Mouse (Mus musculus) embryonic stem cell, embryonic (primary cell): Measurements from ENCODE around the gene Tnfrsf22.
"Not testable (repeated sequence)": the region's sequence is repeated elsewhere in the genome, so short reads cannot be mapped to it uniquely, and the experiment has no call there.

Experiments used
- CTCF ChIA-PET, 4 experiments: fragments of 300-600 bp in 2 of 4; fragments of 350-600 bp in 2 of 4; sonication (Branson Sonifier 250); formaldehyde crosslinking; loops; one replicate each; lab custom pipeline; 2022; ENCODE audit warnings: inconsistent platforms in 2 of 4; lab: Charles Lee
- POLR2A ChIA-PET, 4 experiments: fragments of 300-600 bp in 2 of 4; fragments of 350-600 bp in 2 of 4; sonication (Branson Sonifier 250); formaldehyde crosslinking; loops; one replicate each; lab custom pipeline; 2022; ENCODE audit warnings: antibody characterized with exemption in 4 of 4, inconsistent platforms in 1 of 4; lab: Charles Lee

Tnfrsf22 gene

DNA sequence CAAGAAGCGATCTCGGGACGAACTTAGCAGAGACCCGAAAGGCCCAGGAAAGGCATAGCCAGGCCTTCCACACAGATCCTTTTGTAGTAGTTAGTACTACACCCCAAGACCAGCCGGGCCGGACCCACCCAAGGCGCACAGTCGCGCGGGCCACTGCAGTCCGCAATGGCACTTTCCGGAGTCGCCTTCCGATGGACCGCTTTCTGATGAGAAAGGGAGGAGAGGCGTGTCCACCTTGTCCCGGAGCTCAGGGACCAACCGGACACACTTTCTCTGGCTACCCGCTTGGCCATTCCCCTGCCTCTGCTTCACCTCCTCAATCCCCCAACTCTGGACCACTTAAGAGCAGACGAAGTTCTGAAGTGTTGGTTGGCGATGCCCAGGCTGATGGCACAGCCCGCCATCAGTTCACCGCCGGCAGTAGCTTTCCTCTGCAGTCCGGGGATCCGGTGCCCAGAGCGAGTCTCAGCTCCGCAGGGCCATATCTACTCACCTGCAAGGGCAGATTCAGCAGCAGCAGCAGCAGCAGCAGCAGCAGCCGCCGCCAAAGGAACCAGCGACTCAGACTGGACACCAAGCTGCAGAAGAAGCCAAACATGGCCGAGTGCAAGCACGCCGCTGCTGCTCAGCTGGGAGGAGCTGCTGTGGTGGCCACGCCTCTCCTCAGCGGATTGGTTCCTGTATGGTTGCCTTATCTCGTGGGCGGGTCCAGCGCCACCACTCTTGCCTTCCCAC, at the start of gene Tnfrsf22:
Tnfrsf22 (minus strand) TSS at position 628 of the 735 bp plus-strand sequence.
- ChIA-PET POLR2A (interaction anchor here in 3 of 4 experiments (0.6 to 1.7 kb wide), 26 partner anchors 10 to 975 kb away, joined by 3 to 20 read pairs (median 4); partner anchors contain the start of genes Cars (in 3 of the 3), Tnfrsf26 (in 3 of the 3), Nap1l4 (in 2 of the 3) and Tnfrsf23 (in 2 of the 3)), CTCF (interaction anchor here in 3 of 4 experiments (0.5 to 1.2 kb wide), 10 partner anchors 37 to 1279 kb away, joined by 3 to 9 read pairs (median 3); partner anchors contain the start of gene Nap1l4 (in 1 of the 3))

DNA sequence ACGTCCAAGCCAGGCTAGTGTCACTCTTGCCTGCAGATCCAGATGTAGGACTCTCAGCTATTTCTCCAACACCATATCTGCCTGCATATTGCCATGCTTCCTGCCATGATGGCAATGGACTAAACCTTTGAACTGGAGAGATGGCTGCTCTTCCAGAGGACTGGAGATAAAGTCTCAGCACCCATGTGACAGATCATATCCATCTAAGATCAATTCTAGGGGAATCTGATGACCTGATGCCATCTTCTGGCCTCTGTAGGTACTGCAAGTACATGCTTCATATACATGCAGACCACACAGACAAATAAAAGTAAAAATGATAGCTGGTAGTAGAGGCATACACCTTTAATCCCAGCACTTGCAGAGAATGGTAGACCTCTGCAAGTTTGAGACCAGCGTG, 46.7 kb upstream of the Tnfrsf22 start:
- POLR2A ChIA-PET = interaction anchor here in 2 of 4 experiments (0.9 to 1.7 kb wide), 6 partner anchors 10 to 147 kb away, joined by 3 to 6 read pairs (median 4); partner anchors contain the start of genes Cars (in 1 of the 2), Nap1l4 (in 1 of the 2), Tnfrsf22 (in 1 of the 2) and Tnfrsf23 (in 1 of the 2)
- CTCF ChIA-PET = interaction anchor here (0.5 to 5.2 kb wide), 33 partner anchors 10 to 542 kb away, joined by 3 to 47 read pairs (median 4); partner anchors contain the start of genes Mrgprg (in 2 of the 4), Tnfrsf23 (in 2 of the 4) and Osbpl5 (in 1 of the 4)

DNA sequence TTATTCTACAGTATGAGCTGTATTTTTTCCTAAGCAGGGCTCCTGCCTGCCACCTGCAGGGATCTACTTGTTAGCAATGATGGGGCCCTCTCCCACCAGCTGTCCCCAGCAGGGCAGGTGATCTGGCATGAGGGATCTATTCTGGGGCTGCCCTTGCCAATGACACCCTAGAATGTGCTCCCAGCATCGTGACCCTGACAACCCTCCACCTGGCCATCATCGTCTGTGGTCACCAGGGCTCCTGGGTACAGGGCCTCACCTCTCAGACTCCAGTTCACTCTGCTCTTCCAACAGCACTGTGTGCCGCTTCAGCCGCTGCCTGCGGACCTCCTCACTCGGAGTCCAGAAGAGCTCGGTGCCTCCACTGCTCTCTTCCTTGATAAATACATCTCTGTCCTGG, 45.1 kb upstream of the Tnfrsf22 start:
- CTCF ChIA-PET = interaction anchor here in 3 of 4 experiments (0.5 to 5.2 kb wide), 9 partner anchors 12 to 227 kb away, joined by 3 to 47 read pairs (median 4); no protein-coding TSS in a partner anchor
- POLR2A ChIA-PET = interaction anchor here in 3 of 4 experiments (1.0 to 1.6 kb wide), 5 partner anchors 9 to 188 kb away, joined by 3 to 7 read pairs (median 4); partner anchors contain the start of genes Cars (in 1 of the 3), Nap1l4 (in 1 of the 3) and Tnfrsf23 (in 1 of the 3)

DNA sequence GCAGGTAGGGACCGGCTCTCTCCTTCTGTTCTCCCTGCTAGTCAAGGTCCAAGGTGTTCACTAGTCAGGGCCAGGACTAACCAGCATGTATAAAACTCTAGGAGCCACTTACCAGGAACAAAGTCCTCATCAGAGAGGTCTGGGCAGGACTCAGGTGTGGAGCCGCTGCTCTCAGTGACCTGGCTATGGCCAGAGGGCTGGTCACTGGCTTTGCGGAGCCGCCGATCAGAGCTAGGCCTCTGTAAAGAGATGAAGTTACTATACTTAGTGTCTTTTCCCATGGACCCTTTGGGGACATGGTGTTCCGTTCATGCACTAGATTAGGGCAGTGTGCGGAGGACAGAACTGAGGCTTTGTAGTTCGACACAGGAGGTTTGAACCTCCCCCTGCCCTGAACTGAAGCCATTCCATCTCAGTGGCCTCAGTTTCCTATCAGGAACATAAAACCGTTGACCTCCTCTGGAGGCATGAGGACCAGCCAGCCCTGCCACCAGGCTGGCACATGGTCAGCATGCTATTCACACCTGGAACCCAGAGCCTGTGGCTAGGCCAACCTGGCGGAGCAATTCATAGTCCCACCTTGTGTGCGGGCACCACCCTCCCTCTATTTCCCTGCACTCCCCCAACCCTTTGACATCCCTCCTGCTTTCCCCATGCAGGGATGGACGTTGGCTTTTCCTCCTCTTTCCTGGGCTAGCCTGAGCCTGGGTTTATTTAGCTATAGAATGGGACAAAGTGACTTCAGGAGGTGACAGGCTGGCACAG, 43.5 kb upstream of the Tnfrsf22 start:
- ChIA-PET POLR2A (interaction anchor here in 1 of 4 experiments (0.6 to 2.1 kb wide), 4 partner anchors 81 to 94 kb away, joined by 3 to 7 read pairs (median 4); partner anchors contain the start of gene Cars), CTCF (interaction anchor here in 1 of 4 experiments (0.5 kb wide), 1 partner anchor 181 kb away, joined by 3 read pairs; no protein-coding TSS in a partner anchor)

DNA sequence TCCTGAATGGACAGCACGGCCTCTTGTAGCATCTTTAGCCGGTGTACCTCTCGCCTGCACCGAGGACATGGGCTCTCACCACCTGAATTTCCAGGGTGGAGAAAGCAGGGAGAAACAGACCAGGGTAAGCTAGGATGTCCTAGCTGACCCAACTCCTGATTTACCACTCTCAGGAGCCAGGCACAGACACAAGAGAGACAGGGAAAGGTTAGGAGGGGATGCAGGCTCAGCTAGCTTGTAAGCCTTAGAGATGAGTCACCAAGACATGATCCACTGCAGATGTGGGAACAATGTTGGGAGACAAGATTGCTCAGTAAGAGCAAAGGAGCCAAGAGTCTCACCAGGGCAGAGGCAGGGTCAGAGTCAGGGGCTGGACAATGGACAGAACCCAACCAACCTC, 42.4 kb upstream of the Tnfrsf22 start:
- ChIA-PET CTCF (interaction anchor here in 2 of 4 experiments (0.5 to 2.4 kb wide), 5 partner anchors 15 to 211 kb away, joined by 3 to 7 read pairs (median 4); no protein-coding TSS in a partner anchor), POLR2A (interaction anchor here in 2 of 4 experiments (1.2 to 2.1 kb wide), 4 partner anchors 10 to 93 kb away, joined by 3 to 5 read pairs (median 4); partner anchors contain the start of gene Cars (in 2 of the 2))

DNA sequence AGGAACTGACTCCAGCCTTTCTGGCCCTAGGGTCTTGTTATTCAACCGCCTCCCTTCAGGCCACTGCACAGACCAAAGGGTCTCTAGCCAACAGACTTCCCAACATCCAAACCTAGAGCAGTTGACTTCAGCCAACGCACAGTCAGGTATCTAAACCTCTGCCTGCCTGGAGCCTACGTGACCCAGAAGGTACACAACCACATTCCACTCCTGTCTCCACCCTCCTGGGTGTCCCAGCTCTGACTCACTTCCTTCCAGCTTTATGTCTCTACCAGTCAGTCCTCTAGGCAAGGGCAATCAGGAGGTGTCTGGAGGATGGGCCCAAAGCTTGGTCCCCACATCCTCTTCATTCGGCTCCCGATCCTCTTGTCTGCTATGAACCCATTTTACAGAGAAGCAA, 41.7 kb upstream of the Tnfrsf22 start:
- ChIA-PET POLR2A (interaction anchor here in 2 of 4 experiments (1.2 to 2.1 kb wide), 4 partner anchors 11 to 92 kb away, joined by 3 to 5 read pairs (median 4); partner anchors contain the start of gene Cars (in 2 of the 2)), CTCF (interaction anchor here in 2 of 4 experiments (0.5 to 2.4 kb wide), 6 partner anchors 15 to 976 kb away, joined by 3 to 7 read pairs (median 4); no protein-coding TSS in a partner anchor)

DNA sequence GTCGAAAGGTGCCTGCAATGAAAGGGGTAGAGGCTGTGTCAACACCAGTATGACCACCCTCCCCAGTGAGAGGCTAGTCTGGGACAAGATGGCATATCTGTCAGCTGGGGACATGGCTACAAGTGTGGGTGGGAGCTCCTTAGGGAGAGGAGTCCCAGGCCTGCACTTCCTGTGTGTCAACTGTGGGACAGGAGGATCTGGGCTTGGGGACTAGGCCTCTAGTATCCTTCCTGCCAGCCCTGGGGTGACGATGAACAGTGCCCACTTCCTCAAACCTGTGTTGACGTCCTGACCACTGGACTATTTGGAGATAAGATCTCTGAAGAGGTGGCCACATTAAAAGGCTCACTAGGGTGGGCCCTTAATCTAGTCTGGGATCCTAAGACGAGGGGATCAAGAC, 40.5 kb upstream of the Tnfrsf22 start:
- CTCF ChIA-PET = interaction anchor here in 2 of 4 experiments (1.2 to 2.4 kb wide), 3 partner anchors 17 to 78 kb away, joined by 3 to 7 read pairs (median 6); no protein-coding TSS in a partner anchor
- POLR2A ChIA-PET = interaction anchor here in 2 of 4 experiments (0.5 to 1.1 kb wide), 3 partner anchors 11 to 187 kb away, joined by 3 to 4 read pairs (median 4); partner anchors contain the start of genes Cars (in 1 of the 2) and Phlda2 (in 1 of the 2)

DNA sequence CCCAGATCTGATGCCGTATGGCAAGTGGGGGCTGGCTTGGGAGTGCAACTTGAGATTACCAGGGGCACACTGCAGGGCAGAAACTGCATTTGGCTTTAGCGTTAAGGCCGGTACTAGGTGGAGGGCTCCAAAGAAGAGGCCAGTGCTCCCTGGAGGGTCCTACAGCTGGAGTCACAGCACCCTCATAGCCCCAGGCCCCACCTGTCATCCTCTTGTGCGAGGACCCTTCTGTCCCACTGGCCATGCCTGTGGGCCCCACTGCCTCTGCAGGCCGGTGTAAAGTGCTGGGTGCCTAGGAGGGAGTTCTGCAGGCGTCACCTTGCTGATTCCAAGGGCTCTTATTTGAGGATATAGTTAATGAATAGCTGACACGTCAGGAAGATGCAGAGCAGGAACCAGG, 40.0 kb upstream of the Tnfrsf22 start:
- ChIA-PET POLR2A (interaction anchor here in 2 of 4 experiments (0.5 to 1.1 kb wide), 3 partner anchors 62 to 186 kb away, joined by 4 read pairs; partner anchors contain the start of genes Cars (in 1 of the 2) and Phlda2 (in 1 of the 2)), CTCF (interaction anchor here in 3 of 4 experiments (0.5 to 1.2 kb wide), 3 partner anchors 61 to 74 kb away, joined by 3 to 21 read pairs (median 4); no protein-coding TSS in a partner anchor)

DNA sequence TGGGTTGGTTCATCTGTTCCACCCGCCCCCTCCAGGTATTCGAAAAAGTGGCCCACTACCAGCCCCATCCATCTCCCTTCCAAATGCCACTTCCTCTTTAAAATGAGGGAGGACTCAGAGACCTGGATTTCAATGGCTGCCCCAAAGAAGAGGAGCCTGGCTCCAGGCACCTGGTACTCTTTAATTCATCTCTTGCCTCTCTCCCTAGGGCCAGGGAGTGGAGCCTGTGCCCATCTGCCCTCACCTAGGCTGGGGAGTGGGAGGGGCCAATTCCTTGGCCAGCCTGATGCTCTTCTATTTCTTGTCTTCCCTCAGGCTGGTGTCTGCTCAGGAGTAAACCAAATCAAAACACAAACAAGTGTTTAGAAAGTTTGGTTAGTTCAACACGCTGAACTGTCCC, 37.2 kb upstream of the Tnfrsf22 start:
- ChIA-PET POLR2A (interaction anchor here in 2 of 4 experiments (1.3 to 1.8 kb wide), 2 partner anchors 87 to 97 kb away, joined by 3 to 13 read pairs; partner anchors contain the start of genes Cars (in 1 of the 2) and Mrgpre (in 1 of the 2)), CTCF (interaction anchor here in 3 of 4 experiments (0.6 to 1.8 kb wide), 4 partner anchors 10 to 181 kb away, joined by 3 to 8 read pairs (median 4); no protein-coding TSS in a partner anchor)

DNA sequence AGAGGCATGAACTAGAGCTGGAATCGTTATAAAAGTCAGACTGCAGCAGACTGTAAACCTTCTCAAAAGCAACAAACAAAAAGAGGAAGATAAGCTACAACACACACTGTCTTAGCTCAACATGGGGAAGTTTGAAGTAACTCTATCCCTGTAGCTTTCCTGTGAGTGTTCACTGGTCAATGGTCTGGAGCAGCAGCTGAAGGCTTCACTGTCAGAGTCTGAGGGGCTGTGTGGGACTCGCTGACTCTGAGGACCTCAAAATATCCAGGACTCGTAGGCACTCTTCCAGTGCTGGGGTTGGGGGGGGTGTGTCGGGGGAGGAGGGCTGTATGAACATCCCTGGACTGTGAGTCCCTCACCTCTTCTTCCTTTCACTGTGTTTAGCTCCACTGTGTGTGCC, 36.7 kb upstream of the Tnfrsf22 start:
- CTCF ChIA-PET = interaction anchor here in 3 of 4 experiments (0.6 to 1.8 kb wide), 10 partner anchors 10 to 1249 kb away, joined by 3 to 8 read pairs (median 4); no protein-coding TSS in a partner anchor
- POLR2A ChIA-PET = interaction anchor here in 2 of 4 experiments (0.6 to 1.8 kb wide), 10 partner anchors 9 to 792 kb away, joined by 3 to 13 read pairs (median 5); partner anchors contain the start of genes Cars (in 2 of the 2), Mrgpre (in 1 of the 2), Nap1l4 (in 1 of the 2) and Tnfrsf22 (in 1 of the 2)

DNA sequence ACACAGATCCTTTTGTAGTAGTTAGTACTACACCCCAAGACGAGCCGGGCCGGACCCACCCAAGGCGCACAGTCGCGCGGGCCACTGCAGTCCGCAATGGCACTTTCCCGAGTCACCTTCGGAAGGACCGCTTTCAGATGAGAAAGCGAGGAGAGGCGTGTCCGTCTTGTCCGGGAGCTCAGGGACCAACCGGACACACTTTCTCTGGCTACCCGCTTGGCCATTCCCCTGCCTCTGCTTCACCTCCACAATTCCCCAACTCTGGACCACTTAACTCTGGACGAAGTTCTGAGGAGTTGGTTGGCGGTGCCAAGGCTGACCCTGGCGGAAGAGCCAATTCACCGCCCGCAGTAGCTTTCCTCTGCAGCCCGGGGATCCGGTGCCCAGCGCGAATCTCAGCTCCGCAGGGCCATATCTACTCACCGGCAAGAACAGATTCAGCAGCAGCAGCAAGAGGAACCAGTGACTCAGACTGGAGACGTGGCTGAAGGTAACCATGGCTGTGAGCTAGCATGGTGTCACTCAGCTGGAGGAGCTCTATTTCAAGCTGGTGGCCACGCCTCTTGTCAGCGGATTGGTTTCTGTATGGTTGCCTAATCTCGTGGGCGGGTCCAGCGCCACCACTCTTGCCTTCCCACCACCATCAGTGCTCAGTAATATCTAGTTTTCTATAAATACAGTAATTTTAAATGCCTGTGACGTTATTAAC, 36.1 kb upstream of the Tnfrsf22 start, which contains the start of gene Tnfrsf23:
Tnfrsf23 (minus strand) TSS at position 514 of the 709 bp plus-strand sequence.
- CTCF ChIA-PET = interaction anchor here in 3 of 4 experiments (0.6 to 1.8 kb wide), 12 partner anchors 11 to 1250 kb away, joined by 3 to 8 read pairs (median 4); no protein-coding TSS in a partner anchor
- POLR2A ChIA-PET = interaction anchor here in 3 of 4 experiments (0.6 to 1.8 kb wide), 12 partner anchors 9 to 791 kb away, joined by 3 to 13 read pairs (median 5); partner anchors contain the start of genes Cars (in 2 of the 3), Nap1l4 (in 2 of the 3), Tnfrsf22 (in 2 of the 3) and Mrgpre (in 1 of the 3)

DNA sequence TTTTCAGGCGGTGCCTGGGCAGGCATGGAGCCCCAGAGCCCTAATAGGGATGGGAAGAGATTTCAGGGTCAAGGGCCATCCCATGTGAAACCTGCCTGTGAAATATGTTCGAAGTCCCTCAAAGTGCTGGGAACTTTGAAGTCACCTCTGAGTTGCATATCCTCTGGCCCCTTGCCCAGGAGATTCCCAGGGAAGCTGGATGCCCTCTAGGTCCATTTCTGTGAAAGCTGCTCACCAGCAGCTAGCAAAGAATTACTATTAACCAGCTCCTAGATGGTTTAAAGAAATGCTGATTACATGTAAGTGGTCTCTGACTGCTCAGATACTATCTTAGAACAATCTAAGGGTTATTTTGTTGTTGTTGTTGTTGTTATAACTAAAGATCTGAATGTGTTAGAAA, 35.1 kb upstream of the Tnfrsf22 start:
- CTCF ChIA-PET, POLR2A ChIA-PET: not testable (repeated sequence)

DNA sequence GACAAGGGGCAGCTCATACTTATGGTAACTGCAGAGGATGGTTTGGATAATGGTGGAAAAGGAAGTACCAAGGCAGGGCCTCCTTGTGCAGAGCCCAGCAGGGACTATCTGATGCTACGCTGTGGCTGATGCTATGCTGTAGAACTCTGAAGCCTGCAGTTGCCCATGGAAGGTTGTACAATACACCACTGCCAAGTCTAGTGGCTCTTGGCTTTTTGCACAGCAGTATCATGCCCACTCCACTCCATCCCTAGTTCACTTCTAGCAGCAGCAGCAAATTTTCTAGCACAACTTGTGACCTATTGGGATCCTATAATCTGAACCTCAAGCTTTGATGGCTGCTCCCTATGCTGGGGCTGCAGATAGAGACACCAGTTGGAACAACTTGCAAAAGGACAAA, 32.1 kb upstream of the Tnfrsf22 start:
- CTCF ChIA-PET = interaction anchor here in 2 of 4 experiments (0.6 to 1.0 kb wide), 3 partner anchors 47 to 69 kb away, joined by 3 to 7 read pairs (median 4); no protein-coding TSS in a partner anchor
- POLR2A ChIA-PET = interaction anchor here in 2 of 4 experiments (0.6 to 1.5 kb wide), 3 partner anchors 32 to 562 kb away, joined by 3 to 7 read pairs (median 7); partner anchors contain the start of gene Tnfrsf22 (in 2 of the 2)

DNA sequence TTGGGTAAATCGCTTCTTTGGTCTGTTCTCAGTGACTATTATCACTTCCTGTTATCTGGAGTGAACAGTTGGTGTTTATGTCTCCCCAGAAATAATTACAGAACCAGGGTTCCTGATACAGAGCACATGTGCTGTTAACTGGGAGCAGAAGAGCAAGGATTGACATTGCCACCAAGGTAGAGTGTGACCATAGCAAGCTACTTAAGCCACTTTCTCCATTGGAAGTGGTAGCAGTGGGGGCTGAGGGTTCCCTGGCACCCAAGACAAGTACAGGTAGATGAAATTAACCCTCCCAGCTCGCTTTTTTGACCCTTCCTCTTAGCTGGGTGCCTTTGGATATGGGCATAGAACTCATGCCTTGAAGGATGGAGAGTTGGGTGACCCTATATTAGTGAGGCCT, 31.4 kb upstream of the Tnfrsf22 start:
- ChIA-PET POLR2A (interaction anchor here in 2 of 4 experiments (1.3 to 1.5 kb wide), 2 partner anchors 31 to 32 kb away, joined by 7 read pairs; partner anchors contain the start of gene Tnfrsf22 (in 2 of the 2)), CTCF (interaction anchor here in 2 of 4 experiments (0.5 to 1.0 kb wide), 2 partner anchors 68 to 299 kb away, joined by 3 to 4 read pairs; no protein-coding TSS in a partner anchor)

DNA sequence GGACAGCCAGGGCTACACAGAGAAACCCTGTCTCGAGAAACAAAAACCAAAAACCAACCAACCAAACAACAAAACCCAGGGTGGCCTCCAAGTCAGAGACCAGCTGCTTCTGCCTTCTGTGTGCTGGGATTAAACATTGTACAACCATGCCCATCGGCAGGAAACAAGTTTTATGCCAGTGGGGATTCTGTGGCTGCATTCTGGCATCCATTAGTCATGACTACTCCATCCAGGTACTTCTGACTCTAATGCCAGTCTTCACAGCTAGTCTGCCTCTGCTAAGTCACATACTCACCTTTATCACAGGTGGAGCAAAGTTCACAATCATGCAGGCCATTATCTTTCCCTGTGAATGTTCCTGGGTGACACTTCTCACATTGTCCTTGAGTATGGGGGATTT, 30.2 kb upstream of the Tnfrsf22 start:
- POLR2A ChIA-PET = not testable (repeated sequence)
- CTCF ChIA-PET = interaction anchor here in 1 of 4 experiments (0.7 kb wide), 1 partner anchor 71 kb away, joined by 3 read pairs; no protein-coding TSS in a partner anchor
